Mouse (Mus musculus): ENCODE data around the gene Axin2. TPM values are rescaled to one million over a fixed set of nuclear protein-coding genes. Genes with fewer than 3 reads are reported as not detected.
A peak's percentile ranks its signal among the peaks of the same experiment; 100 is the strongest.

Axin2 gene
- total and polyA plus RNA-seq, 3 experiments: 2.8 to 6.6 (median 3.5) TPM

GRCm38 (mm10) chr11:108995990-108996533 lies 75.9 kb downstream of the Axin2 start:
- no peak overlapping the region for H3K4me3 ChIP-seq
- intact Hi-C loops (cut with DNase I): no loop called here
- WGBS: 81% methylated on average over 2 of the region's 2 CpGs
- no peaks in the 10 kb centered on the region for H3K27me3 ChIP-seq (ENCODE audit: control insufficient read depth, insufficient read depth, low read length)
- TF ChIP-seq CTCF (IDR thresholded peaks at IDR 0.05) (no peak), POLR2A (IDR thresholded peaks at IDR 0.05; ENCODE audit: insufficient read depth, low read depth, low read length) (no peak), EP300 (IDR thresholded peaks at IDR 0.05; ENCODE audit: insufficient read depth, low read depth, low read length) (no peak)
- peaks cover 3% of the 10 kb centered on the region; the same call in 1 of the 2 replicates for H3K4me1 ChIP-seq (ENCODE audit: control insufficient read depth, insufficient read depth, low read length)
- H3K9ac ChIP-seq (ENCODE audit: low read depth, low read length): no peak overlapping the region
- no peaks in the 10 kb centered on the region for H3K79me2 ChIP-seq (replicated peaks; ENCODE audit: control insufficient read depth, insufficient read depth, low read length)
- no peak overlapping the region for H3K27ac ChIP-seq
- no peaks in the 10 kb centered on the region for H3K36me3 ChIP-seq (ENCODE audit: control insufficient read depth, insufficient read depth, low read length)
- no peak for DNase-seq

- TF ChIP-seq CTCF (IDR thresholded peaks at IDR 0.05) (no peak), EP300 (IDR thresholded peaks at IDR 0.05; ENCODE audit: insufficient read depth, low read depth, low read length) (0 out of 2 replicates have a peak, but pooled peaks have one; percentile 19)
- H3K4me3 ChIP-seq: no peak overlapping the region
- peak; percentile 73 to 82 for DNase-seq
- no peak overlapping the region for H3K9ac ChIP-seq (ENCODE audit: low read depth, low read length)
- H3K27me3 ChIP-seq (ENCODE audit: control insufficient read depth, insufficient read depth, low read length): no peaks in the 10 kb centered on the region
- no peak overlapping the region for H3K27ac ChIP-seq
- H3K4me1 ChIP-seq (ENCODE audit: control insufficient read depth, insufficient read depth, low read length): peaks cover 3% of the 10 kb centered on the region; the same call in 1 of the 2 replicates
- no peaks in the 10 kb centered on the region for H3K79me2 ChIP-seq (replicated peaks; ENCODE audit: control insufficient read depth, insufficient read depth, low read length)
- 35% methylated on average over 3 of the region's 3 CpGs for WGBS
- intact Hi-C loops (cut with DNase I): no loop called here
- H3K36me3 ChIP-seq (ENCODE audit: control insufficient read depth, insufficient read depth, low read length): no peaks in the 10 kb centered on the region
Measured at GRCm38 (mm10) chr11:108997816-108998215, 77.7 kb downstream of the Axin2 start.

Other genes starting within 250 kb of the Axin2 start
- not detected for gene E030025P04Rik, start 224.0 kb downstream of the Axin2 start, total RNA-seq (2021)
- not detected in 2 replicates for gene E030025P04Rik, start 224.0 kb downstream of the Axin2 start, polyA plus RNA-seq (2012; rRNA removed)

Data from heart, adult 2 months (tissue).